Mouse (Mus musculus): Measurements from ENCODE around the gene Smlr1. TPM values are rescaled to one million over a fixed set of nuclear protein-coding genes. Genes with fewer than 3 reads are reported as not detected.

Smlr1 gene
- polyA plus RNA-seq, 1 experiment, result not detected

- Histone ChIP-seq H3K36me3 (ENCODE audit: control insufficient read depth, insufficient read depth, low read length) (peaks cover 6% of the 10 kb centered on the region; the same call in 1 of the 2 replicates), H3K4me1 (replicated peaks; ENCODE audit: control insufficient read depth, insufficient read depth, low read length) (no peaks in the 10 kb centered on the region), H3K4me3 (ENCODE audit: control insufficient read depth, insufficient read depth, low read length) (no peak overlapping the region), H3K27me3 (ENCODE audit: control insufficient read depth, insufficient read depth, low read length) (no peaks in the 10 kb centered on the region), H3K27ac (ENCODE audit: control insufficient read depth, insufficient read depth, low read length) (no peak overlapping the region)
- no peak for DNase-seq
- WGBS, result 97% methylated on average over 3 of the region's 3 CpGs
- TF ChIP-seq CTCF (IDR thresholded peaks at IDR 0.05; ENCODE audit: borderline replicate concordance, control insufficient read depth, extremely low read depth, insufficient read depth, low read length, poor library complexity), result no peak
- no peak for TF ChIP-seq POLR2A (IDR thresholded peaks at IDR 0.05; ENCODE audit: control insufficient read depth, extremely low read depth, insufficient read depth, low read length, poor library complexity)
Measured at GRCm38 (mm10) chr10:25519954-25520353, 16.1 kb downstream of the Smlr1 start.

- 92% methylated on average over 1 of the region's 1 CpGs for WGBS
- Histone ChIP-seq H3K36me3 (ENCODE audit: control insufficient read depth, insufficient read depth, low read length) (peaks cover 7% of the 10 kb centered on the region; the same call in 1 of the 2 replicates), H3K27ac (ENCODE audit: control insufficient read depth, insufficient read depth, low read length) (no peak overlapping the region)
Measured at GRCm38 (mm10) chr10:25513821-25514220, 22.2 kb downstream of the Smlr1 start.

DNA sequence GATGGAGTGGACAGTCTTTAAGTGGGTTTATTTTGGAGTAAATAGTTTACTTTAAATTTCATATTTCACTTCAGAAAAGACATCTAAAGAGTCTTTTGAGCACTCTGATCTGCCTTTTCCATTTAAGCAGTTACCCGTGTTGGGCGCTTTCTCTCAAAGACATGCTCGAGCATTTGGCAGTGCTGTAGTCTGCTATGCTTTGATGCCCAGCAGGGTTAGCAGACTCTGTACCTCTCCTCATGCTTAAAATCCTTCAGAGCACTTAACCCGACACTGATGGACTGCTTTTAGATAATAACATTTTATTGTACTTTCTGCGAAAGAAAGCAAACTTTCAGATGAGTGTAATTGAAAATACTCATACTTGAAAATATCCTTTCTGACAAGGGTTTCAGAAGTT lies 32.8 kb downstream of the Smlr1 start:
- no peaks in the 10 kb centered on the region for H3K27me3 ChIP-seq (ENCODE audit: control insufficient read depth, insufficient read depth, low read length)
- 95% methylated on average over 5 of the region's 5 CpGs for WGBS
- no peaks in the 10 kb centered on the region for H3K4me1 ChIP-seq (replicated peaks; ENCODE audit: control insufficient read depth, insufficient read depth, low read length)
- no peak overlapping the region for H3K4me3 ChIP-seq (ENCODE audit: control insufficient read depth, insufficient read depth, low read length)
- no peak for DNase-seq
- no peak overlapping the region for H3K27ac ChIP-seq (ENCODE audit: control insufficient read depth, insufficient read depth, low read length)
- no peak for TF ChIP-seq CTCF (IDR thresholded peaks at IDR 0.05; ENCODE audit: borderline replicate concordance, control insufficient read depth, extremely low read depth, insufficient read depth, low read length, poor library complexity)
- TF ChIP-seq POLR2A (IDR thresholded peaks at IDR 0.05; ENCODE audit: control insufficient read depth, extremely low read depth, insufficient read depth, low read length, poor library complexity), result no peak
- peaks cover 13% of the 10 kb centered on the region for H3K36me3 ChIP-seq (ENCODE audit: control insufficient read depth, insufficient read depth, low read length)

More at GRCm38 (mm10) chr10:25513821-25514220, 22.2 kb downstream of the Smlr1 start:
- no peak for DNase-seq
- Histone ChIP-seq H3K27me3 (ENCODE audit: control insufficient read depth, insufficient read depth, low read length) (no peaks in the 10 kb centered on the region), H3K4me1 (replicated peaks; ENCODE audit: control insufficient read depth, insufficient read depth, low read length) (no peaks in the 10 kb centered on the region; the same call in 1 of the 2 replicates), H3K4me3 (ENCODE audit: control insufficient read depth, insufficient read depth, low read length) (no peak overlapping the region)
- TF ChIP-seq CTCF (IDR thresholded peaks at IDR 0.05; ENCODE audit: borderline replicate concordance, control insufficient read depth, extremely low read depth, insufficient read depth, low read length, poor library complexity) (no peak), POLR2A (IDR thresholded peaks at IDR 0.05; ENCODE audit: control insufficient read depth, extremely low read depth, insufficient read depth, low read length, poor library complexity) (no peak)

- Histone ChIP-seq H3K4me1 (replicated peaks; ENCODE audit: control insufficient read depth, insufficient read depth, low read length) (no peaks in the 10 kb centered on the region), H3K36me3 (ENCODE audit: control insufficient read depth, insufficient read depth, low read length) (peaks cover 5% of the 10 kb centered on the region), H3K27me3 (ENCODE audit: control insufficient read depth, insufficient read depth, low read length) (no peaks in the 10 kb centered on the region), H3K4me3 (ENCODE audit: control insufficient read depth, insufficient read depth, low read length) (no peak overlapping the region), H3K27ac (ENCODE audit: control insufficient read depth, insufficient read depth, low read length) (no peak overlapping the region)
- no peak for TF ChIP-seq CTCF (IDR thresholded peaks at IDR 0.05; ENCODE audit: borderline replicate concordance, control insufficient read depth, extremely low read depth, insufficient read depth, low read length, poor library complexity)
- TF ChIP-seq POLR2A (IDR thresholded peaks at IDR 0.05; ENCODE audit: control insufficient read depth, extremely low read depth, insufficient read depth, low read length, poor library complexity), result no peak
- DNase-seq, result no peak
- 93% methylated on average over 10 of the region's 10 CpGs for WGBS
Measured at GRCm38 (mm10) chr10:25499323-25500071, 36.6 kb downstream of the Smlr1 start.

GRCm38 (mm10) chr10:25488456-25488855 lies 47.6 kb downstream of the Smlr1 start:
- Histone ChIP-seq H3K27ac (ENCODE audit: control insufficient read depth, insufficient read depth, low read length) (no peak overlapping the region), H3K4me3 (ENCODE audit: control insufficient read depth, insufficient read depth, low read length) (no peak overlapping the region), H3K36me3 (ENCODE audit: control insufficient read depth, insufficient read depth, low read length) (peaks cover 4% of the 10 kb centered on the region; the same call in 1 of the 2 replicates), H3K4me1 (replicated peaks; ENCODE audit: control insufficient read depth, insufficient read depth, low read length) (no peaks in the 10 kb centered on the region), H3K27me3 (ENCODE audit: control insufficient read depth, insufficient read depth, low read length) (no peaks in the 10 kb centered on the region)
- TF ChIP-seq POLR2A (IDR thresholded peaks at IDR 0.05; ENCODE audit: control insufficient read depth, extremely low read depth, insufficient read depth, low read length, poor library complexity), result no peak
- no peak for TF ChIP-seq CTCF (IDR thresholded peaks at IDR 0.05; ENCODE audit: borderline replicate concordance, control insufficient read depth, extremely low read depth, insufficient read depth, low read length, poor library complexity)
- DNase-seq, result peak; percentile 73
- 42% methylated on average over 1 of the region's 1 CpGs for WGBS

- TF ChIP-seq CTCF (IDR thresholded peaks at IDR 0.05; ENCODE audit: borderline replicate concordance, control insufficient read depth, extremely low read depth, insufficient read depth, low read length, poor library complexity), result no peak
- TF ChIP-seq POLR2A (IDR thresholded peaks at IDR 0.05; ENCODE audit: control insufficient read depth, extremely low read depth, insufficient read depth, low read length, poor library complexity), result no peak
- Histone ChIP-seq H3K27me3 (ENCODE audit: control insufficient read depth, insufficient read depth, low read length) (no peaks in the 10 kb centered on the region), H3K36me3 (ENCODE audit: control insufficient read depth, insufficient read depth, low read length) (peaks cover 10% of the 10 kb centered on the region), H3K4me1 (replicated peaks; ENCODE audit: control insufficient read depth, insufficient read depth, low read length) (no peaks in the 10 kb centered on the region), H3K27ac (ENCODE audit: control insufficient read depth, insufficient read depth, low read length) (no peak overlapping the region), H3K4me3 (ENCODE audit: control insufficient read depth, insufficient read depth, low read length) (no peak overlapping the region)
- no peak for DNase-seq
- WGBS, result 94% methylated on average over 5 of the region's 5 CpGs
Measured at GRCm38 (mm10) chr10:25482791-25483190, 53.3 kb downstream of the Smlr1 start.
